Mouse (Mus musculus): ENCODE data around the gene Cfdp1. TPM values are rescaled to one million over a fixed set of nuclear protein-coding genes. Genes with fewer than 3 reads are reported as not detected.
A peak's percentile ranks its signal among the peaks of the same experiment; 100 is the strongest.

Gene Cfdp1
- polyA plus RNA-seq, 1 experiment from 2014 or later, result 177 TPM

DNA sequence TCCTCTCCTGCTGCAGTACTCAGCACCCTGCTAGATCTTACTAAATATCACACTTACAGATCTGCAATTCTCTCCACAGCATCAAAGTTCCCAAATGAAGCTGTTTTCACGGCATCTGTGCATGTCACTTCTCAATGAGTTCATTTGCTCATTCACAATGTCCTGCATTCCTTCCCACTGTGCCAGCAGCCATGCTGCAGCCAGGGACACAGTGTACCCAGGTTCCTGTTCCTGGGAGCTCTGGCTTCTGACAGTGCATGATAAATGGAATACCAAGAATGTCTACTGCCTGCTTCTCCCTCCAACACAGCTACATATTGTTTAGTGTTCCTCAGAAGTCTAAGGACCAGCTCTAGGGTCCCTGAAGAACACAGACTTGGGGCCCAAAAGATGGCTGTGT, 57.6 kb downstream of the Cfdp1 start:
- Histone ChIP-seq H3K4me3 (ENCODE audit: low read depth, low read length) (no peak overlapping the region), H3K9me3 (ENCODE audit: control insufficient read depth, low read length) (no peaks in the 10 kb centered on the region), H3K4me2 (ENCODE audit: low read depth, low read length) (no peak overlapping the region), H3K9ac (replicated peaks; ENCODE audit: low read depth, low read length) (no peak overlapping the region), H3K36me3 (ENCODE audit: control insufficient read depth, insufficient read depth, low read length) (no peaks in the 10 kb centered on the region), H3K27ac (ENCODE audit: low read depth, low read length) (no peak overlapping the region), H3K27me3 (ENCODE audit: control insufficient read depth, insufficient read depth, low read length) (no peaks in the 10 kb centered on the region), H3K4me1 (ENCODE audit: control insufficient read depth, insufficient read depth, low read length) (no peaks in the 10 kb centered on the region)
- 71% methylated on average over 1 of the region's 1 CpGs for WGBS
- ATAC-seq (ENCODE audit: low read depth), result no peak

DNA sequence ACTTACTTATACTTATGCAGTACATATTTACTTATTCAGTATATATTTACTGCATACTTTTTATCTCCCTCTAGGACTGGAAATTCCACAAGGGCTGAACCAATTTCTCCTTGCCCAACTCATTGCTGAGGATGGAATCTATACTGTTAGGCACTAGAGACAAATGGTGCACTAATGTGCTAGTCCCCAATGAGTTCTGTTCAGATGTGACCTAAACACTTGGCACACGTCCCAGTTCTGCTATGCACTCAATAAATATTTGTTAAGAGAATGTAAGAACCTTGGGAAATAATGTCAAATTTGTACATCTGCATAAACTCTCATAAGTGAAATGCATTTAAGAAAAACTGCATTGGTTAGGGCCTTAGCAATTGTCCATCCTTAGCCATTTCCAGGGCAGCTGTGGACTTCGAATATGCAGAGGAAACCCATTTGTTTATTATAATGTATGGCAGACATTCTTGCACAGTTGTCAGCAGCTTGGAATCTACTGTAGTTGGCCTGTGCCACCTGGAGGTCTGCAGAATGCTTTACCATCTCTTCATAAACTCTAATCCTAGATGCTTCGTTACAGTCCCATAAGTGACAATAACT, 60.7 kb downstream of the Cfdp1 start:
- H3K27ac ChIP-seq (ENCODE audit: low read depth, low read length), result no peak overlapping the region
- no peaks in the 10 kb centered on the region for H3K9me3 ChIP-seq (ENCODE audit: control insufficient read depth, low read length)
- ATAC-seq (ENCODE audit: low read depth), result no peak
- H3K36me3 ChIP-seq (ENCODE audit: control insufficient read depth, insufficient read depth, low read length), result no peaks in the 10 kb centered on the region
- no peak overlapping the region for H3K4me2 ChIP-seq (ENCODE audit: low read depth, low read length)
- no peaks in the 10 kb centered on the region for H3K27me3 ChIP-seq (ENCODE audit: control insufficient read depth, insufficient read depth, low read length)
- no peak overlapping the region for H3K9ac ChIP-seq (replicated peaks; ENCODE audit: low read depth, low read length)
- WGBS, result 76% methylated on average over 3 of the region's 3 CpGs
- no peak overlapping the region for H3K4me3 ChIP-seq (ENCODE audit: low read depth, low read length)
- 0 out of 2 replicates have a peak, but pooled peaks cover under 1% of the 10 kb centered on the region for H3K4me1 ChIP-seq (ENCODE audit: control insufficient read depth, insufficient read depth, low read length)

DNA sequence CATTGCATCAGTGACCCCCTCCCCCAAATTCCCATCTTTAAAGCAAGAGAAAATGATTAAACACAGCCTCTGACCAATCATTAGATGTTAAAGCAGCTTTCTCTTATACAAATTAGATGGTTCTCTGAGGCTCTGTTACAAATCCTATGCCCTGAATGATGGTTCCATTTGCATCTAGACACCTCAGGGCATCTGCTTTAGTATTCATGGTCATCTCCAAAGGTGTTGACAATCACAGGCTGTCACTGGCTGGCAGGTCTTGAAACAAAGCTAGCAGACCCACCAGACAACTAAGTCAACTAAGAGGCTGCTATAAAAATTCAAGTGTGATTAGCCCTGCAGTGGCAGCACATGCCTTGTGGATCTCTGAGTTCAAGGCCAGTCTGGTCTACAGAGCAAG, 64.5 kb downstream of the Cfdp1 start:
- Histone ChIP-seq H3K36me3 (ENCODE audit: control insufficient read depth, insufficient read depth, low read length) (no peaks in the 10 kb centered on the region), H3K9me3 (ENCODE audit: control insufficient read depth, low read length) (no peaks in the 10 kb centered on the region), H3K27me3 (ENCODE audit: control insufficient read depth, insufficient read depth, low read length) (no peaks in the 10 kb centered on the region), H3K4me1 (ENCODE audit: control insufficient read depth, insufficient read depth, low read length) (peaks cover 22% of the 10 kb centered on the region), H3K4me3 (ENCODE audit: low read depth, low read length) (no peak overlapping the region), H3K4me2 (ENCODE audit: low read depth, low read length) (no peak overlapping the region), H3K9ac (replicated peaks; ENCODE audit: low read depth, low read length) (no peak overlapping the region), H3K27ac (ENCODE audit: low read depth, low read length) (no peak overlapping the region)
- ATAC-seq (ENCODE audit: low read depth), result no peak

DNA sequence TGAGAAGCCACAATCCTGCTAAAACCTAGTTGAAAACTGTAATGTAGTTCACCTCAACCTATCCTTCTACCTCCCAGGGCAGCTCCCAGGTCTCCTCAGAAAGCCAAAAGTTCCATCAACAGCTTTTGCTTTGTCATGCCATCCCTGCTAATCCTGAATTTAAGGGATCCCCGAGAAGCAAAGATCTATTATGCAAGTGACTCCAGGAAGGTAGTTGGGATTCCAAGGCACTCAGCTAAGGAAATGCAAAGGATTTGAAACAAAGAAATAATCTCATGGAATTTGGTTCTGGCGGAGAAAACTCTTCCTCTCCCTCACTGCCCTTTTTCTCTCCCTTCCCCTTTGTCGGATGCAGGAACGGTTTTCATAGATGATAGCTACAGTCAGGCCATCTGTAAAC, 64.9 kb downstream of the Cfdp1 start:
- WGBS, result 43% methylated on average over 4 of the region's 4 CpGs
- H3K36me3 ChIP-seq (ENCODE audit: control insufficient read depth, insufficient read depth, low read length), result no peaks in the 10 kb centered on the region
- no peak overlapping the region for H3K9ac ChIP-seq (replicated peaks; ENCODE audit: low read depth, low read length)
- no peaks in the 10 kb centered on the region for H3K9me3 ChIP-seq (ENCODE audit: control insufficient read depth, low read length)
- H3K27ac ChIP-seq (ENCODE audit: low read depth, low read length), result no peak overlapping the region
- H3K4me3 ChIP-seq (ENCODE audit: low read depth, low read length), result no peak overlapping the region
- no peak overlapping the region for H3K4me2 ChIP-seq (ENCODE audit: low read depth, low read length)
- H3K4me1 ChIP-seq (ENCODE audit: control insufficient read depth, insufficient read depth, low read length), result peaks cover 22% of the 10 kb centered on the region
- no peaks in the 10 kb centered on the region for H3K27me3 ChIP-seq (ENCODE audit: control insufficient read depth, insufficient read depth, low read length)
- no peak for ATAC-seq (ENCODE audit: low read depth)

DNA sequence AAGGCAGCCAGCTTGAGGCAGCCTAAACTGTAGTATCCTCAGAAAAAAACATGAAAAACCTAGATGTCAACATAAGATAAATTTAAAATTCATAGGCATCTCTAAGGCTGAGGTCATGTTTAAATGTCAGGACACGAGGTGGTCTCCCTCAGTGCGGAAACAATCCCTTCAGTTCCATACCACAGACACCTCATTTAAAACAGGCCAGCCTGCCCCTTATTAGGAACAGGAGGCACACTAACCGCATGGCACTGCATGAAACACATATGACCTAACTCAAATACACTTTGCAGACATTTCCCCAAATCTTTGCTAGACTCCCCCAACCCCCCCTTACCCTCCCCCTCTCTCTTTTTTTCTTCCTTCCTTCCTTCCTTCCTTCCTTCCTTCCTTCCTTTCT, 65.6 kb downstream of the Cfdp1 start:
- H3K4me3 ChIP-seq (ENCODE audit: low read depth, low read length), result no peak overlapping the region
- H3K9me3 ChIP-seq (ENCODE audit: control insufficient read depth, low read length), result no peaks in the 10 kb centered on the region
- H3K9ac ChIP-seq (replicated peaks; ENCODE audit: low read depth, low read length), result no peak overlapping the region
- H3K36me3 ChIP-seq (ENCODE audit: control insufficient read depth, insufficient read depth, low read length), result no peaks in the 10 kb centered on the region
- H3K27ac ChIP-seq (ENCODE audit: low read depth, low read length), result no peak overlapping the region
- H3K4me1 ChIP-seq (ENCODE audit: control insufficient read depth, insufficient read depth, low read length), result peaks cover 22% of the 10 kb centered on the region
- WGBS, result 62% methylated on average over 3 of the region's 3 CpGs
- H3K27me3 ChIP-seq (ENCODE audit: control insufficient read depth, insufficient read depth, low read length), result no peaks in the 10 kb centered on the region
- ATAC-seq (ENCODE audit: low read depth), result no peak
- H3K4me2 ChIP-seq (ENCODE audit: low read depth, low read length), result no peak overlapping the region

DNA sequence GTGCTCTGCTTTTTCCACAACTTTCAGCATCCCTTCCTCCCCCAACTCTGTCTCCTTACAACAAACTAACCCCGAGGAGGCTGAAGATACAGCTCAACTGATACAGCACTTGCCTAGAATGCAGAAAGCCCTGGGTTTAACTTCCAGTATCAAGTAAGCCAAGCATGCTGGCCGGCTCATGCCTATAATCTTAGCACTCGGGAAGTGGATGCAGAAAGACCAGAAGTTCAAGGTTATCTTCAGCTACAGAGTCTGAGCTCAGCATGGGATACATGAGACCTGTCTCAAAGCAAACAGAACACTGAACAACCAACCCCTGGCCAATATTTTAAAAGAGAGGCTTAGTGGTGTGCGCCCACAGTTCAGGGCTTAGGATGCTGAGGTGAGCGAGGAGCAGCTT, 66.0 kb downstream of the Cfdp1 start:
- 79% methylated on average over 5 of the region's 5 CpGs for WGBS

DNA sequence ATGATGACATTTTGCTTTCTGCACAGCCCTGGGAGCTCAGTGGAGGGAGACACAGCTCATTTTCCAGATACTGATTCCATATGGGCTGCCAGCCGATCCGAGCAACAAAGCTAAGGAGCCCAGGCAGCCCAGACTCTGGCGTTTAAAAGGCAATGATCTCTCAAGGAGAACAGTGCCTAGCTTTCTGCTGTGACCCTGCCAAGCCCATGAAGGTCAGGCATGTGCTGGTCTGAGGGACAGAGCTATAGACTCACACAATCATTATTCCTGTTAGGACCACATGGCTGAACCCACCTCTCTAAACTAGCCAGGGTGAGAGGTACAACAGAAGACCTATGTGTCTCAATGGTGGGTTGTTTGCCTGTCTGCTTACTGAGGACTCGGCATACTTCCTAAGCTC, 66.4 kb downstream of the Cfdp1 start:
- H3K9me3 ChIP-seq (ENCODE audit: control insufficient read depth, low read length), result no peaks in the 10 kb centered on the region
- H3K36me3 ChIP-seq (ENCODE audit: control insufficient read depth, insufficient read depth, low read length), result no peaks in the 10 kb centered on the region
- no peak overlapping the region for H3K4me3 ChIP-seq (ENCODE audit: low read depth, low read length)
- peak overlapping the region; percentile 24; the same call in 1 of the 2 replicates for H3K4me2 ChIP-seq (ENCODE audit: low read depth, low read length)
- H3K27ac ChIP-seq (ENCODE audit: low read depth, low read length), result peak overlapping the region; percentile 67
- H3K4me1 ChIP-seq (ENCODE audit: control insufficient read depth, insufficient read depth, low read length), result peaks cover 22% of the 10 kb centered on the region
- ATAC-seq (ENCODE audit: low read depth), result peak; percentile 75; the same call in 1 of the 2 replicates
- H3K9ac ChIP-seq (replicated peaks; ENCODE audit: low read depth, low read length), result 0 out of 2 replicates have a peak overlapping the region, but pooled peaks have one; percentile 25
- no peaks in the 10 kb centered on the region for H3K27me3 ChIP-seq (ENCODE audit: control insufficient read depth, insufficient read depth, low read length)
- WGBS, result 30% methylated on average over 4 of the region's 4 CpGs

More for the DNA sequence above, 66.0 kb downstream of the Cfdp1 start:
- H3K27me3 ChIP-seq (ENCODE audit: control insufficient read depth, insufficient read depth, low read length), result no peaks in the 10 kb centered on the region
- H3K9ac ChIP-seq (replicated peaks; ENCODE audit: low read depth, low read length), result no peak overlapping the region
- H3K36me3 ChIP-seq (ENCODE audit: control insufficient read depth, insufficient read depth, low read length), result no peaks in the 10 kb centered on the region
- no peaks in the 10 kb centered on the region for H3K9me3 ChIP-seq (ENCODE audit: control insufficient read depth, low read length)
- peaks cover 22% of the 10 kb centered on the region for H3K4me1 ChIP-seq (ENCODE audit: control insufficient read depth, insufficient read depth, low read length)
- H3K27ac ChIP-seq (ENCODE audit: low read depth, low read length), result peak overlapping the region; percentile 67
- H3K4me3 ChIP-seq (ENCODE audit: low read depth, low read length), result no peak overlapping the region
- no peak for ATAC-seq (ENCODE audit: low read depth)
- no peak overlapping the region for H3K4me2 ChIP-seq (ENCODE audit: low read depth, low read length)

DNA sequence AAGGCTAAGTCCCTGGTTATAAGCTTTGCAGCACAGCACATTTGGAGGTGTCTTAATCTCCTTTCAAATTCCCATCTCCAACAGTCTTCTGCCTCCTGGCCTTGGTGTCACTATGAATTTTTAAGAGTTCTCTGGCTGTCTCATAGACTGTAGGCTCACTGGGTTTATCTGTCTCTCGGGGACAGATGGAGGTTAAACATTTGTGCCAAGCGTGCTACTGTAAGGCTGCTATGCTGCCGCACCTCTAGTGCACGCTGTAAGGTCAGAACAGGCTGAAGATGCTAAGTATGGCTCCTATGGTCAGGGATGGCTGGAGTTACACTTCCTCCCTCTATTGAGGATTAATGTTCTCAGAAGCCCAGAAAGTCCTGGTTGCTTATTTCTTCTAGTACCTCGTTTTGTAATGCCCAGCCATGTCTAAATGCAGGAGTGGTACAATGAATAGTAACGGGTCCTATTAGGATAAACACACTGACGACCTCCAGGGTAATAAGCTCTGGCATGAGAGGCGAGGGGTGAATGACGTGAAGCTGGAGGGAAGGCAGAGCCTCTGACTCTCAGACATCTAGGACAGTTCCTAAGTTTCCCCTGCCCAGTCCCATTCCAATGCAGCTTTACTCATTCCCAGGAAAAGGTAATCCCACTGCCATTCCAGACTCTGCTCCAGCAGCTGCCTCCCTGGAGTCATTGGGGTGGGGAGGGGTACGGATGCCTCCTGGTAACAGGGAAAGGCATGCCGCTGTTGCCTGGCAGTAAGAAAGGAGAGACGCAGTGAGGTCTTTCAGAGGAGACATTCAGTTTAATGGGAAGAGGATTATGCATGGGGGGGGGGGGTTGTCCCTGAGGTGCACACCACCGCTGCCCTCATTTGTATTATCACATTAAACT, 67.1 kb downstream of the Cfdp1 start:
- peaks cover 22% of the 10 kb centered on the region for H3K4me1 ChIP-seq (ENCODE audit: control insufficient read depth, insufficient read depth, low read length)
- peak overlapping the region; percentile 67 for H3K27ac ChIP-seq (ENCODE audit: low read depth, low read length)
- H3K4me3 ChIP-seq (ENCODE audit: low read depth, low read length), result no peak overlapping the region
- H3K4me2 ChIP-seq (ENCODE audit: low read depth, low read length), result peak overlapping the region; percentile 24; the same call in 1 of the 2 replicates
- H3K9me3 ChIP-seq (ENCODE audit: control insufficient read depth, low read length), result no peaks in the 10 kb centered on the region
- no peaks in the 10 kb centered on the region for H3K27me3 ChIP-seq (ENCODE audit: control insufficient read depth, insufficient read depth, low read length)
- H3K9ac ChIP-seq (replicated peaks; ENCODE audit: low read depth, low read length), result 0 out of 2 replicates have a peak overlapping the region, but pooled peaks have one; percentile 25
- no peaks in the 10 kb centered on the region for H3K36me3 ChIP-seq (ENCODE audit: control insufficient read depth, insufficient read depth, low read length)
- ATAC-seq (ENCODE audit: low read depth), result peak; percentile 77
- 24% methylated on average over 13 of the region's 13 CpGs for WGBS

DNA sequence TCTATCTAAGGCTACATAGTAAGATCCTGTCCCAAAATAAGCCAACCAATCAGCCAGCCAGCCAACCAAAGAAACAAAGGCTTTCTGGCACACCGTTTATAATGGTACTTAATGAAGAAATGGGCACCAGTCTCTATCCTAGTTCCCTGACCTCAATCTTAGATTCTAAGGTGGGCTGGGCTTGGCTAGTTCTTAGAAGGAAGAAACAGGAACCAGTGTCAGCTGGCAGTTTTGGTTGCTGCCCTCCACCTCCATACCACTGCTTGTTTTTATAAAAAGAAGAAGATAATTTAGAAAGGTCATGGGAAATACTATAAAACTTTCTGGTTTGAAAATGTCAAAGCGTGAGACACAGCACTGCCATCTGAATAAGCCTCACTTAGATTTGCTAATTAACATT, 68.0 kb downstream of the Cfdp1 start:
- H3K9ac ChIP-seq (replicated peaks; ENCODE audit: low read depth, low read length), result no peak overlapping the region
- no peak overlapping the region for H3K27ac ChIP-seq (ENCODE audit: low read depth, low read length)
- WGBS, result 92% methylated on average over 2 of the region's 2 CpGs
- no peaks in the 10 kb centered on the region for H3K9me3 ChIP-seq (ENCODE audit: control insufficient read depth, low read length)
- peaks cover 22% of the 10 kb centered on the region for H3K4me1 ChIP-seq (ENCODE audit: control insufficient read depth, insufficient read depth, low read length)
- no peak overlapping the region for H3K4me3 ChIP-seq (ENCODE audit: low read depth, low read length)
- no peaks in the 10 kb centered on the region for H3K27me3 ChIP-seq (ENCODE audit: control insufficient read depth, insufficient read depth, low read length)
- no peaks in the 10 kb centered on the region for H3K36me3 ChIP-seq (ENCODE audit: control insufficient read depth, insufficient read depth, low read length)
- H3K4me2 ChIP-seq (ENCODE audit: low read depth, low read length), result no peak overlapping the region
- no peak for ATAC-seq (ENCODE audit: low read depth)

All from neural tube, embryonic 14.5 days (tissue).